Mouse (Mus musculus) gastrocnemius, postnatal 36 days (tissue): ENCODE results near the gene Kmt2b. TPM values are rescaled to one million over a fixed set of nuclear protein-coding genes. Genes with fewer than 3 reads are reported as not detected.

Source experiments
- DNase-seq, 2 experiments: peaks; one replicate each; pipeline ENCODE4 v3.0.0; 2022
- intact Hi-C: fragments of 180-260 bp; cut with DNase I; formaldehyde crosslinking; loops from one replicate; pipeline ENCODE4 v1.15.1; 2025
- long read RNA-seq, 2 experiments: library from polyadenylated mRNA; stranded (forward); transcript quantifications; one replicate each; pipeline ENCODE4 v2.0.0; 2021
- total RNA-seq, 2 experiments: library from RNA; stranded (reverse); gene quantifications; 2 replicates each; pipeline ENCODE4 v1.2.3; 2021

The Kmt2b gene
- 10 to 100 TPM; 13.4 to 16.0 TPM for total RNA-seq
- long read RNA-seq, experiment 1, partial matches to known transcripts, result 1 of 1 reads
- long read RNA-seq, experiment 1, other reads (novel, unspliced or antisense), result 0 of 1 reads
- long read RNA-seq, experiment 2, partial matches to known transcripts, result 5 of 5 reads
- long read RNA-seq, experiment 2, other reads (novel, unspliced or antisense), result 0 of 5 reads

DNA sequence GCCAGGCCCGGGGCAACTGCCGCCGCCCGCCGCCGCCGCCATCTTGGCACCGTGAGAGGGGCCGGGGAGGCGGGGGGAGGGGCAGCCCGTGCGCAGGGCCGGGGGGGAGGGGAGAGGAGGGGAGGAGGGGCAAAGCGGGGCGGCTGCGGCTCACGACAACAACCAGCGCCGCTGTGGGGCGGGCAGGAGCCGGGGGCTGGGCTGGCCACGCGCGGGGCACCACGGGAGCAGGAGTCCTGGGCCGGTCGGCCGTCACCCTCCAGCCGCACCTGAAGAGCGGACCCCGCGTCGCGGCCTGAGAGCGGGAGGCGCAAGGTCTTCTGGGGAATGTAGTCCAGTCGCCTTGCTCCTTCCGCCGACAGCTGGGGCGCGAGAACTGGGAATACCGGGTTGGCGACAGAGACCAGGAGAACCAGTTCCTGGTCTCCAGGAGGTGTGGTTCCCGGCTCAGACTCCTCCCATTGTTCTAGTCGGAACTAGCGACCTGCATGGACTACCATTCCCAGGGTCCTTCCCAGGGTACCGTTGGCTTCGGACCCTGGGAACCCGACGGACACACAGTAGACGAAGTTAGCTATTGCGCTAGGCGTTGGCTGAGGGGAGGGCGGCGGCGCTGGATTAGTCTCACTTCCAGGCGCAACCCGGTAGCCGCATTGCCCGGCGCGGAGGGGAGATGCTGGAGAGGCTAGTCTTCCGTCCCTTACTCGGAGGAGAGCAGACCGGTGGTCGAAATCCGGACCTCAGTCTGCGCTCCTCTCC is at the start of gene Kmt2b:
Gene Kmt2b, minus strand, starts transcription at position 51 of the 759 bp plus-strand sequence.
- peak; percentile 92 to 94 for DNase-seq
- intact Hi-C loops, result loop anchor here (1.0 kb wide), 1 partner anchor 25 kb away; no protein-coding TSS in a partner anchor

GRCm38 (mm10) chr7:30636395-30636794 is 47.9 kb upstream of the Kmt2b start:
- intact Hi-C loops, result no loop called here
- no peak for DNase-seq

- no peak for DNase-seq
Measured at GRCm38 (mm10) chr7:30635752-30636151, 47.2 kb upstream of the Kmt2b start, which contains the start of gene Etv2. Etv2 (minus strand) TSS chr7:30635852.

DNA sequence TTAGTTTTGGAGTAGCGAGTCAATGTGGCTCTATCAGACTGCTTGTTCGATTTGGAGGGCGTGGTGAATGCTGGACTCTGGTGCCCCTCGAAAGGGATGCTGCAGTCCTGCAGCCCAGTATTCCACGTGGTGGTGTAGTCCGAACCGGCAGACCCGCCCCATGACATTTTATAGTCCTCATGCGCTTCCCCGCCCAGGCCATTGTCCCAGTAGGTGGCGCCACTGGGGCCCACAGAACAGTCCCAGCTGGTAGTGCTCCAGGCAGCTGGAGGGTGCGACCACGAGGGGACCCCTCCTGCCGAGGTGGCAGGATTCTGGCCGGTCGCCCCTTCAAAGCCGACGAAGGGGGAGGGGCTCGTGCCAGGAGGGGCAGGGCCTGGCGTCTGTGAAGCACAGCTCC is 46.1 kb upstream of the Kmt2b start:
- intact Hi-C loops, result no loop called here
- DNase-seq, result no peak

More at GRCm38 (mm10) chr7:30635752-30636151, 47.2 kb upstream of the Kmt2b start, which contains the start of gene Etv2:
- intact Hi-C loops, result no loop called here

DNA sequence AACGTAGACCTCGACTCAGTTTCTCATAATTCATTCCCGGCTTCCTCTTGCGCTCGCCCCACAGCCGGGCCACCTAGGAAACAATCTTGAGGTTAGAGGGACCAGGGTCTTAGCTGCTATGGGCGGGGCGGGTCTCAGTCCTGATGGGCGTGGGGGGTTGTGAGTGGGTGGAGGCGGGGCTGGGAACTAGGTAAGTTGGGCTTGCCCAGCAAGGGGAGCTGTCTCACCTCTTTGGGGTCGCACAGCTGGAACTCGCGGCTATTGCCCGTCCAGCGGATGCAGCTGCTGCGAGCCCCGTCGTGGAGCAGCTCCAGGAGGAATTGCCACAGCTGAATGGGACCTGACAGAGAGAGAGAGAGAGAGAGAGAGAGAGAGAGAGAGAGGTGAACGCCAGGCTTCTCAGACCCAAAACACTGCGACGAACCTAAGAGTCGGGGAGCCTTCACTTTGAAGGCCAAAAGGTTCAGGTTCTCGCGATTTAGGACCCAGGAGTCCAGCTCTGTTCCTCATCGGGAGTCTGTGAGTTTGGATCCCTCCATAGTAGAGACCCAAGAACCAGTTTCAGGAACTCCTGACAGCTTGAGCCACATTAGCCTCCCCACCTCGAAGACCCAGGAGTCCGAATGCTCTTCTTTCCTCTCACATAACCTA is 45.4 kb upstream of the Kmt2b start:
- intact Hi-C loops, result no loop called here
- no peak for DNase-seq

DNA sequence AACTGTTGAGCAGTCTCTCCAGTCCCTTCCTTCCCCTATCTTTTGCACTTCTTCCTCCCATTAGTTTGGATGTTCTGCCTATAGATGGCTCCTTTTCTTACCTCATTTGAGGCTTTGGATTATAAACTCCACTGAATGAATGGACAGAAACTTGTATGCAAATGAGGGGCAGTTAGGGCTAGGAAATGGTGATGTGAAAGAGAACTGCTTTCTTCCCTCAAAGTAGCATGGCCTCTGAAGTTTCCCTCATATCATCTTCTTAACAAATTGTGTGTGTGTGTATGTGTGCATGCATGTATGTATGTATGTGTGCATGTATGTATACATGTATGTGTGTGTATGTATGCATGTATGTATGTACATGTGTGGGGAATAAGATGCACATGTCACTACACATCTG is 40.5 kb upstream of the Kmt2b start:
- intact Hi-C loops, result no loop called here
- no peak for DNase-seq

DNA sequence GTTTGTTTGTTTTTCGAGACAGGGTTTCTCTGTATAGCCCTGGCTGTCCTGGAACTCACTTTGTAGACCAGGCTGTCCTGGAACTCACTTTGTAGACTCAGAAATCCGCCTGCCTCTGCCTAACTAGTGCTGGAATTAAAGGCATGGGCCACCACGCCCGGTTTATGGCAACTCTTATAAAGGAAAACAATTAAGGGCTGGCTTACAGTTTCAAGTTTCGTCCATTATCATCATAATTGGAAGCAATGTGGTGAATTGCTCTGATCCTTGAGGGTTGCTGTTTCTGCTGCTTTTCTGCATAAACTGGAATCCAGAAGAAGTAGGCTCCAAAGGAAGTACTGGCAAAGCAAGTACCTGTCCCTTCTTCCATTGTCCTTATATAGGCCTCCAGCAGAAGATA is 38.1 kb upstream of the Kmt2b start:
- intact Hi-C loops, result no loop called here
- no peak for DNase-seq

- peak; percentile 80 for DNase-seq
- intact Hi-C loops, result no loop called here
Measured at GRCm38 (mm10) chr7:30625530-30626384, 37.2 kb upstream of the Kmt2b start, which contains the start of gene Cox6b1. Cox6b1 (minus strand) TSS chr7:30626151.

DNA sequence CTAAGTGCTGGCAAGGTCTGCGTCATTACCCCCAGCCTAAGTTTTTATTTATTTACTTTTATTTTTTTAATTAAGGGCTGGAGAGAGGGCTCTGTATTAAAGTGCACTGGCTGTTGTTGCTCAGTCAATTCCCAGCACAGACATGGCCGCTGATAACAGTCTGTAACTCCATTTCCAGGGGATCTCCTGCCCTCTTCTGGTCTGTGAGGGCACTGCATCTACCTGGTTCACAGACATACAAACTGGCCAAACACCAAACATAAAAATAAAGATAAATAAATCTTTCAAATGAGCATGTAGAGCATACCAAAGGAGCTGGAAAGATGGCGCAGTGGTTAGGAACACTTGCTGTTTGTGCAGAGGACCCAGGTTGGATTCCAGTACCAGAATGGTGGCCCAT is 30.7 kb upstream of the Kmt2b start:
- intact Hi-C loops, result no loop called here
- no peak for DNase-seq

GRCm38 (mm10) chr7:30618658-30619057 is 30.1 kb upstream of the Kmt2b start:
- intact Hi-C loops, result no loop called here
- DNase-seq, result no peak

DNA sequence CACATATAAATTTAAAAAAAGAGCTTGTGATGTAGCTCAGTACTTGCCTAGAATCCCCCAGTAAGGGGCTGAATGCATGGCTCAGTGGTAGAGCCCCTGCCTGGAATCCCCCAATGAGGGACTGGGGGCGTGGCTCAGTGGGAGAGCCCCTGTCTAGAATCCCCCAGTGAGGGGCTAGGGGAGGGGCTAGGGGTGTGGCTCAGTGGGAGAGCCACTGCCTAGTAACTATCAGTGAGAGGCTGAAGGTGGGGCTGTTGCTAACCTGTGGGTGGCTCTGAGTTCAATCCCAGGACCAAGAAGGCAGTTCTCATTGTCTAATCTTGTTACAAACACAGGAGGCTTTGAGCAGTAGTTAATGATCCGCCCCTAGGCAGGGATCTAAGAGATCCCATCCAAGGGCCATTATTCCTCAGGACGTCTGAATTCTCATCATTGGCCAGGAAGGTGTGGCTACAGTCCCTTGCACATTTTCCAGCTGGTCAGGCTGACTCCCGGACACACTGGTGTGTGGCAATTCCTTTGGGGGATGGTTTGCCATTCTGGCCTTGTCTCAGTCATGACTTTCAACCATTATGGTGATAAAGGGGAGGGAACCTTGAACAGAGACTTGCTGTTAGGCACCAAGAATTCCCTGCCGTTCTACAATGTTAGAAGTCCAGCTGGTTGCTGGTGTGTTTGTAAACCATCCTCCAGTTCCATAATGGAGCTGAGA is 26.7 kb upstream of the Kmt2b start:
- no peak for DNase-seq
- intact Hi-C loops, result no loop called here

DNA sequence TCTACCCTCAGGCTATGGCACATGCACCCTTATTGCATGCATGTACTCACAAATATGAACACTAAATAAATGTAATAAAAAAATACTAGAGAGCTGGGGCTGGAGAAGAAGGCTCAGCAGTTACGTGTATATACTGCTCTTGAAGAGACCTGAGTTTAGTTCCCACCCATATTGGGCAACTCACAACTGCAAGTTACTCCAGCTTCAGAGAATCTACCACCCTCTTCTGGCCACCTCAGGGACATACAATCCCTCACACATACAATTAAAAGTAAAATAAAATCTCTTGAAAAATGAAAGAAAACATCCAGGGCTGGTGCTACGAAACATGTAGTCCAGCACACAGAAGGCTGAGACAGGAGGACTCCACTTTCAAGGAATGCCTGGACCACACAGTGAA is 25.9 kb upstream of the Kmt2b start:
- DNase-seq, result no peak
- intact Hi-C loops, result loop anchor here (1.0 kb wide), 1 partner anchor 25 kb away; no protein-coding TSS in a partner anchor

DNA sequence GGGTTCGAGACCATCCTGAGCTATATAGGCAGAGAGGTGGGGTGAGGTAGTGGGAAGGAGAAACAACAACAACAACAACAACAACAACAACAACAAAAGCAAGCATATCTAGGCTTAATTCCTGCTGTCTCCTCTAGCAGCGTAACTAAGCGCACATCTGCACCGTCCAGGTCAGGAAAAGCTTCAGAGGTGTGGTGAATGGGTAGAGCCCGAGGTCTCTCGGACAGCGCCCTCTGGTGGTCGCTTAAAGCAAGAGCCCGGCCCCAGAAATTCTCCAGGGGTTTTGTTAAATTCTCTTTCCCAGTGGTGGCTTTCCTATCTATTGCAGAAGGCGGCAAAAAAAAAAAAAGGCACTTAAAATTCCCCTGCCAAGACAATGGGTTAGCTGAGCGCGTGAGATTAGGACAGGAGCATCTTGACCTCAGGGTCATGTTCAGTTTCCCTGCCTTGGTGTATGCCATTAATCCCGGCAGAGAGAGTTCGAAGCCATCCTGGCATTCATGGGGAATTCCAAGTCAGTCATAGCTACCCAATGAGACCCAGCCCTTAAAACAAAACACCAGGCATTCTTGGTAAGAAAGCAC is 25.1 kb upstream of the Kmt2b start:
- intact Hi-C loops, result loop anchor here (1.0 kb wide), 1 partner anchor 24 kb away; no protein-coding TSS in a partner anchor
- DNase-seq, result peak in 1 of 2 experiments; percentile 19

- intact Hi-C loops, result no loop called here
- DNase-seq, result no peak
Measured at GRCm38 (mm10) chr7:30612654-30613402, 24.3 kb upstream of the Kmt2b start, which contains the start of gene Upk1a. Upk1a (minus strand) TSS chr7:30612847.

- no peak for DNase-seq
- intact Hi-C loops, result loop anchor here (2.0 kb wide), 1 partner anchor 19 kb away; no protein-coding TSS in a partner anchor
Measured at GRCm38 (mm10) chr7:30610043-30610442, 21.5 kb upstream of the Kmt2b start.

DNA sequence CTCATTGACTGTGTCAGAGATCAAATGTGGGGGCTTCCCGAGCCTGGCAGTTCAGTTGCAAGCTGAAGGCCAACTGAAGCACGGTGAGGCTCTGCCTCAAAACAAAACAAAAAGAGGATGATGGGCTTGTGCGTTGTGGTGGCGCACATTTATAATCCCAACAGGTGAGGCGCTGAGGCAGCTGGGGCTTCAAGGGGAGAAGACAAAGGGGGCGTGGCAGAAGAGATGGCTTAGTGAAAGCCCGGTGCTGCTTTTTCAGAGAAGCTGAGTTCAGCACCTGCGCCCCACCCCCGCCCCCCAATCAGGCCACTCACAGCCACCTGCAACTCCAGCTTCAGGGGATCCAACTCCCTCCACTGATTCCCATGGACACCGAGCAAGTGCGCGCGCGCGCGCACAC is 19.9 kb upstream of the Kmt2b start:
- DNase-seq, result no peak
- intact Hi-C loops, result no loop called here

DNA sequence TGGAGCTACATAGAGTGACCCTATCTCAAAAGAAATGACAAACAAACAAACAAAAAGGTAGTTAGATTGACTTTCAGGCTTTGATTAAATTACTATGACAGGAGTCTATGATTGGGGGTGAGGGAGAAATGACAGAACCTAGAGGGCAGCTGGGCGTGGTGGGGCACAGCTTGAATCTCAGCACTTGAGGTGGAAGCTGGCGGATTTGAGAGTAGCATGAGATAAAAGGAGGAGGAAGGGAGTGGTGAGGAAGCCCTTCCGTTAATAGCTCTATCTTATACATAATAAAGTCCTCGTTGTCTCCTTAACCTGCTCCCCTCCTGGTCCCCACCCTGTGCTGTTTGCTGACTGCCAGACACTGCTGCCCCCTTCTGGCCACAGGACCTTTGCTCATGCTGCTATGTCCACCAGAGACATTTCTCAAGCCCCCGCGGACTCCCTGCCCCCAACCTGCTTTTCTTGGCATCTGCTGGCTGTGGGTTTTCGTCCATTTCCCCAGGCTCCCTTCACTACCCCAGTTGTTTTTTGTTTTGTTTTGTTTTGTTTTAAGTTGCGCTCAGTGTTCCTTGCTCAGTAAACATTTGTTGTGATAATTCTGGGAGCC is 19.3 kb upstream of the Kmt2b start:
- intact Hi-C loops, result no loop called here
- DNase-seq, result peak in 1 of 2 experiments; percentile 26

GRCm38 (mm10) chr7:30604944-30605343 is 16.4 kb upstream of the Kmt2b start:
- intact Hi-C loops, result no loop called here
- DNase-seq, result no peak
